Mouse (Mus musculus) gastrocnemius, adult 18-20 months (tissue): ENCODE measurements at regions not wholly inside any gene's neighbourhood (a gene's known extent, or its start where the extent isn't known, plus 50 kb on each side); places are given as distances from the start of the nearest gene placed in this dataset.
"Not testable (repeated sequence)": the region's sequence is repeated elsewhere in the genome, so short reads cannot be mapped to it uniquely, and the experiment has no call there.

Source experiments
- DNase-seq: peaks from one replicate; pipeline ENCODE4 v3.0.0; 2021; ENCODE audit warnings: low spot score

DNA sequence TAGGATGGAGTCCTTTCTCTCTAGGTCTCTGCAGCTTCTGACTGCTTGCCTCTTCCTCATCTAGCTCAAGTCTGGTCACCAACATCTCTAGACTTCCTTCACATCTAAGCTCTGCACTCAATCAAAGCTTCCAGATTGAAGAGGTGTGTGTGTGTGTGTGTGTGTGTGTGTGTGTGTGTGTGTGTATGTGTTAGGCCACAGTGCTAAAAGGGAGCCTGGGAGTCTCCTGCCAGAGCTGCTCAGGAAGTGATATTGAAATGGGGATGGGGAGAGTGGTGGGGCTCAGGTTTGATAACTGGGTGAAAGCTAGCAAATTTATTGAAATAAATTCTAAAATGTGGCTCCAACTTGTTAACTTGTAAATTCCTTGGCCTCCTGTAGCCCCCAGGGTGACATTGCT lies 73.3 kb downstream of the Gm31371 start:
- not testable (repeated sequence) for DNase-seq

DNA sequence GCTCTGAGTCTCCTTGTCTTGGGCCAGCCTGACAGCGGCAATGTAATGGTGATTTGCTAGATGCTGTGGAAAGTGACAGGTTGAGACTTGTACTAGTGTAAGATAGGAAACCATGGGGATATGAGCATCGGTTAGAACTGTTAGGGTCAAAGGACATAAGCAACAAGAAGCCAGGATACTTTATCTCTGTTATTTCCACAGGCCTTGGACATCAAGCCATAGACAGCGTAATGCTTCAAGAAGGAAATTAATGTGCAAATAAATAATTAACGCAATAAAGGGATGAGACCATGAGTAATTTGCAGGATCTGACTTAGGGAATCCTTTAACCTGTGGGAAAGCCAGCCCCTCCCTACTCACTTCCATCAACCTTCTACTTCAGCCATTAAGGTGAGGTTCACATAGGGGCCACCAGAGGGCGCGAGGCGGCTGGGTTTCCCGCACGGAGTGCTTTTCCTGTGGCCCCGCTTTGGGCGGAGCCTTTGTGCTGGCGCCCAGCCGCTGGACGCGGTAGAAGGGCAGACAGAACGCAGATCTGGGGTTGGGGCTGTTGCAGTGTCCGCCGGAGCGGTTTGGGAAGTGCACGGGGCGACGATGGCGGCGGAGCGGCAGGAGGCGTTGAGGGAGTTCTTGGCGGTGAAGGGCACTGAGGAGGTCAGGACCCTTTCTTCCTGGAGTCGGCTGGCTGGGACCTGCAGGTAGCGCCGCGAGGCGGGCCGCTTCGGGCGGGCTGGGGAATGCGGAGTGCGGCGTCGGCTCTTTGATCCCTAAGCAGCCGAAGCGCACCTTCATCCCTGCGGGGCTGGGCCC lies 76.5 kb downstream of the Gm31371 start:
- peak; percentile 64 for DNase-seq

DNA sequence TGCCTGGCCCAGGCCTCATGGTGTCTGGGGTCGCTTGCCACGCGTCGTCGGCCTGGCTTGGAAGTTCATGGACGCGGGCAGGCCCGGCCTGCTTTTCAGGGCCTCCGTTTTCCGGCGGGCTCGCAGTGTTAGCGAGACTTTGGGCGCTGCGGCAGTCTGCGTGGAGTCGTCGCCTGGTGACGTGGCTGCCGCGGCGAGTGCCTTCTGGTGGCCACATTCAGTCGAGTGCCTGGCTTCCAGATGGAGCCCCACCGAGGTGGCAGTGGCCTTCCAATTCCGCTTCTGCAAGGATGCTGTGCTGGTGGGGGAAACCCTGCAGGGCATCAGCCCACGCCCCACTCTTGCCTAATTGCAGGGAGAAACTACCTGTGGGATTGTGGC lies 77.1 kb downstream of the Gm31371 start:
- DNase-seq = not testable (repeated sequence)

DNA sequence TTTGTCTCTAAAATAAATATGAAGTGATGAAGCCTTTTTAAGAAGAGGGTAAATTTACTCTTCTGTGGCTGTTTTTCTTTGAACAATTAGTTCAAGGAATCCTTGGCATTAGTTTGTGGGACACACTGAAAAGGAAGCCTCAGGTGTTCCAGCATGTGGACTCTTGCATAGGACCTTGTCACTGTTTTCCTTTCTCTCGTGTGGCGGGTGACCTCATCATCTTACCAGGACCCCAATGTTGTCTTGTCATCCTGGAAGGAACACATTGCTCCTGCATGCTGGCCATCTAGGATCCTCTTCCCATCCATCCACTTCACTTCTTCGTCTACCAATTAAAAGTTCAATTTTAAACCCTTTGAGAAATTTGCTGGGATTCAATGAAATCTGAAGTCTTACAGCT lies 104.9 kb downstream of the Gm31371 start:
- peak; percentile 32 for DNase-seq

DNA sequence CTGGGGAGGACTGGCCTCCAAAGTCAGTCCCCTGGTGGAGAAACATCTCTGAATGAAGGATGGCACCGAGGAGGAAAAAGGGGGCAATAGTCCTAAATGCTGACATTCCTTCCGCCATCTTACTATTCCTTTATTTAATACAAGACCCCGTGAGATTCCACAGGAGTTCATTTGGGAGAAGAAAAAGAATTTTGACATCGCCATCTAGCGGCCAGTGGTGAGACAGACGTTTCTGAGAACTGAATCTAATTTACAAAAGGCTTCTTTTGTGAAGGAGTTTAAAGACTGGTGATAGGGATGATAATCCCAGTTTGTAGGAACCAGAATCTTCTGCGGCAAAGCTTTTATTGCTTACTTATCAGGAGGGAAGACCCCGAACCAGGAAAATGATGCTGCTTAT lies 107.8 kb downstream of the Gm31371 start:
- not testable (repeated sequence) for DNase-seq

DNA sequence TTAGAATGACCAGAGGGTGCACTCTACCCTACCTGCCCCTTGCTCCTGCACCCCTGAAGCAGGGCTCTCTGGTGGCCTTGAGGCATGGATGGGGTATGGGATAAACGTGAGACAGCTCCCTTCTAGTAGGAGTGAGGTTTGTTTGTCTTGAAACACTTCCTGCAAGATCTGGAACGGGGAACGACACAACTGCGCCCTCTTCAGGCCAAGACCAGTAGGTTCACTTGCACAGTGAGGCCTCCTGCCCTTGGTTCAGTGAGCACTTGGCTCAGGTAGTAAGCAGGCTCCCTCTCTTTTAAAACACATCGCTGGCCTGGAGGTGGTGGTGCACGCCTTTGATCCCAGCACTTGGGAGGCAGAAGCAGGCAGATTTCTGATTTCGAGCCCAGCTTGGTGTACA lies 110.1 kb downstream of the Gm31371 start:
- peak; percentile 11 for DNase-seq

GRCm38 (mm10) chr8:20014451-20015130 lies 111.4 kb downstream of the Gm31371 start:
- not testable (repeated sequence) for DNase-seq

- not testable (repeated sequence) for DNase-seq
Observed at GRCm38 (mm10) chr8:20015411-20016081, 112.4 kb downstream of the Gm31371 start.

GRCm38 (mm10) chr8:20016082-20016840 lies 113.1 kb downstream of the Gm31371 start:
- peak; percentile 34 for DNase-seq

GRCm38 (mm10) chr8:20025521-20025920 lies 122.3 kb downstream of the Gm31371 start:
- not testable (repeated sequence) for DNase-seq

DNA sequence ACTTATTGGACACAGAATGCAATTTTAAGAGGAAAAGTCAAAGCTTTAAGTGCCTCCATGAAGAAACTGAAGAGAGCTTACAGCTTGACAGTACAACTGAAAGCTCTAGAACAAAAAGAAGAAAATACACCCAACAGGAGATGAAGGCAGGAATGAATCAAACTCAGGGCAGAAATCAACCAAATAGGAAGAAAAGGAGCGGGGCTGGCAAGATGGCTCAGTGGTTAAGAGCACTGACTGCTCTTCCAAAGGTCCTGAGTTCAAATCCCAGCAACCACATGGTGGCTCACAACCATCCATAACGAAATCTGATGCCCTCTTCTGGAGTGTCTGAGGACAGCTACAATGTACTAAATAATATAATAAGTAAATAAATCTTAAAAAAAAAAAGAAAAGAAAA lies 124.8 kb downstream of the Gm31371 start:
- DNase-seq = peak; percentile 26

- DNase-seq = not testable (repeated sequence)
Observed at GRCm38 (mm10) chr8:20030131-20030530, 126.9 kb downstream of the Gm31371 start.

DNA sequence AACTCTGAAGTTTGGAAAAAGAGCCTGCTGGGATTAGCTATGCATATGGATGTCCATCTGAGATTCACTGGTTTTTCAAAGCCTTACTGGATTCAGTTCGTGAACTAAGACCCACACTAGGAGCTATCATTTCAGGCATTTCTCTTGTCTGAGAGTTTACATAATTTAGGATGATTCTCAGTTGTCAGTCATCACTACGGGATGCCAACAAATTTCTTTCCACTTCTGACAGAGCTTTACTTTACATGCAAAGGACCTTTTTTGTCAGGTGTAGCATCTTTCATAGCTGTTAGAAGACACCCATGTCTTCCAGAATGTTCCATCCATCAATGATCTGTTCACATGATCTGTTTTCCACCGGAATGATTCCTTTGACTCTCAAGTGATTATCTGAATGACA lies 154.4 kb downstream of the Gm31371 start:
- peak; percentile 20 for DNase-seq

DNA sequence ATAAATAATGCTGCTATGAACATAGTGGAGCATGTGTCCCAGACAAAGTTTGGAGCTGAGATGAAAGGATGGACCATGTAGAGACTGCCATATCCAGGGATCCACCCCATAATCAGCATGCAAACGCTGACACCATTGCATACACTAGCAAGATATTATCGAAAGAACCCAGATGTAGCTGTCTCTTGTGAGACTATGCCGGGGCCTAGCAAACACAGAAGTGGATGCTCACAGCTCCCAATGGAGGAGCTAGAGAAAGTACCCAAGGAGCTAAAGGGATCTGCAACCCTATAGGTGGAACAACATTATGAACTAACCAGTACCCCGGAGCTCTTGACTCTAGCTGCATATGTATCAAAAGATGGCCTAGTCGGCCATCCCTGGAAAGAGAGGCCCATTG lies 194.9 kb downstream of the Gm31371 start:
- not testable (repeated sequence) for DNase-seq

GRCm38 (mm10) chr8:20100241-20100640 lies 197.0 kb downstream of the Gm31371 start:
- not testable (repeated sequence) for DNase-seq

- not testable (repeated sequence) for DNase-seq
Observed at GRCm38 (mm10) chr8:20102374-20102773, 199.2 kb downstream of the Gm31371 start.

DNA sequence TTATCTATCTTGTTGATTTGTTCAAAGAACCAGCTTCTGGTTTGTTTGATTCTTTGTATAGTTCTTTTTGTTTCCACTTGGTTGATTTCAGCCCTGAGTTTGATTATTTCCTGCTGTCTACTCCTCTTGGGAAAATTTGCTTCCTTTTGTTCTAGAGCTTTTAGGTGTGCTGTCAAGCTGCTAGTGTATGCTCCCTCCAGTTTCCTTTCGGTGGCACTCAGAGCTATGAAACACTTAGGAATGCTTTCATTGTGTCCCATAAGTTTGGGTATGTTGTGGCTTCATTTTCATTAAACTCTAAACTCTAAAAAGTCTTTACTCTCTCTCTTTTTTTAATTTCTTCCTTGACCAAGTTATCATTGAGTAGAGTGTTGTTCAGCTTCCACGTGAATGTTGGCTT lies 204.0 kb downstream of the Gm31371 start:
- not testable (repeated sequence) for DNase-seq

- DNase-seq = not testable (repeated sequence)
Observed at GRCm38 (mm10) chr8:20116785-20117184, 213.6 kb downstream of the Gm31371 start.

DNA sequence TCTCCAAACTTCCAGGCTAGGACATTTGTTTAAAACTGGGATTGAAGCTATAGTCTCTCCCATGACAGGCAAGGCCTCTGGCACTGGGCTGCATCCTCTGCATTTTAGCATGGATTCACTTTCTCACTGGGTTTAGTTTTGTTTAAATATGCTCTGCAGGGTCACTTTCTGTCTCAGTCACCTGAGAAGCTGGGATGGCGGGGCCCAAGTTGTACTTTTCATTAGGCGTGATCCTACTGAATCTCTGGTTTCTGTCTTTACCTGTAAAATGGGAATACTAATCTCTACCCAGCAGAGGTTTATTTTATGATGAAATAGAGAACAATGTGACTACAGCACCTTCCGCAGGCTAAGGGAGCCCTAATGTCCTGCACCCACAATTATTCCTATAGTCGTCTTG lies 216.4 kb downstream of the Gm31371 start:
- not testable (repeated sequence) for DNase-seq

DNA sequence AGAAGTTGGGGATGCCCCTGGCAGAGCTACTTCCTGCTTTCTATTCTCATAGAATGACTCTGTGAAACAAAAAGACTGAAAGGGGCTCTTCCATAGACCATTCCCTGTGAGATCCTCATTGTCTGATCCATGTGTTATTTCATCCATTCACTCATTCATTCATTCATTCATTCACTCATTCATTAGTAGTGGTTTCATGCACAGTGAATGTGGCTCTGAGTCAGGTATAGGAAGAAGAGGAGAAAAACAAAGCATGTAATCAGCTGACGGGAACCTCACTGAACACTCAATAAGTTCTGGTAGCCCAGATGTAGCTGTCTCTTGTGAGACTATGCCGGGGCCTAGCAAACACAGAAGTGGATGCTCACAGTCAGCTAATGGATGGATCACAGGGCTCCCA lies 217.0 kb downstream of the Gm31371 start:
- DNase-seq = not testable (repeated sequence)

DNA sequence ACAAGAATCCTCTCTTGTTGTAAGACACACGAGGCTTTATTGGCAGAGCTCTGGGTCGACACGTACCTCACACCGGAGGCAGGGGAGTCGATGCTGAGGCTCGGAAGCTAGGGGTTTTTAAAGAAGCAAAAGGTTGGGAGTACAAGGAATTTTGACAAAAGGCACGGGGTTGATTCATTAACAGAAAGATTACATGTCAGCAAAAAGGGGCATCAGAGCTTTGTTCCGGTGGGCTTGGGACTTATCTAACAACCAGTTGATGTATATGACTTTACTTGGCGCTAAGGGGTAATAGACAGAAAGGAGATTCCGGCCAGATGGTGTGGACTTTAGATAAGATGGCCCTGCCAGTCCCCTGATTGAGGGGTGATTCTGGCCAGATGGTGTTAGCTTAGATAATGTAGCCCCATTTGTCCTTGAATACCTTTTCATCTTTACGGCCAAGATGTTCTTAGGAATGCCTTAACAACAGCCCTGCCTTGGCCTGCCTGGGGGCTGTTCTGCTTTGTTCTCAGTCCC lies 218.3 kb downstream of the Gm31371 start:
- DNase-seq = not testable (repeated sequence)
